Mouse (Mus musculus): ENCODE results near the gene Gpd1.

The Gpd1 gene

GRCm38 (mm10) chr15:99772925-99773324 is 55.6 kb downstream of the Gpd1 start:
- no peak for DNase-seq

Measured in spleen, adult 18-20 months (tissue).